Mouse (Mus musculus) cerebellum, adult 11-12 months (tissue): ENCODE data around the gene 1190002N15Rik.

Source experiments
- DNase-seq: peaks from one replicate; pipeline ENCODE4 v3.0.0; 2022

Gene 1190002N15Rik

DNA sequence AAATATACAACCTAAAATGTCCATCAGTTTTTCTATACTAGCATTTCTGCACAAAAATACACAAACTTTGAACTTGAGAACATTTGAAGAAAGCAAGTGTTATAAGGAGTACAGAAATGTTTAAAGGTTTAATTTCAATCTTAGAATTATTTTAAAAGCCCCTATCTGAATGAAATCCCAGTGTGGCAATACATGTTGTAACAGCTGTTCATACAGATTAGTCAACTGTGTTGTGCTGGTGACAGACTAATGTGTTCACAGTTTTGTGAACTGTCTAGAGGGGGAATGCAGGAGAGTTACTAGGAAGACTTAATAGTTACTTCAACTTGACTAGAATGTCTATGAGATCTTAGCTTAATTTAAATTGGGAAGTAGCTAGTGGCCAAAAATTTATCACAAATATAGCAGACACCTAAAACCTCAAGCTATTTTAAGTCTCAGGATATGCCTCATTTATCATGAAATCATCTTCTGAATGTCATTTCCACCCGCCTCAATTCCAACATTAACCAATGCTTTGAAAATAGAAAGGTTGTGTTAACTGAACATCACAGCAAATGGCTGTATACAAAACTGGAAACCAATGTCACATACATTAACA is 8.6 kb downstream of the 1190002N15Rik start:
- DNase-seq = no peak

GRCm38 (mm10) chr9:94526473-94526872 is 11.4 kb downstream of the 1190002N15Rik start:
- no peak for DNase-seq

GRCm38 (mm10) chr9:94512246-94512645 is 25.6 kb downstream of the 1190002N15Rik start:
- DNase-seq = no peak

- no peak for DNase-seq
Measured at GRCm38 (mm10) chr9:94511139-94511538, 26.7 kb downstream of the 1190002N15Rik start.

GRCm38 (mm10) chr9:94506980-94507379 is 30.9 kb downstream of the 1190002N15Rik start:
- DNase-seq = no peak

DNA sequence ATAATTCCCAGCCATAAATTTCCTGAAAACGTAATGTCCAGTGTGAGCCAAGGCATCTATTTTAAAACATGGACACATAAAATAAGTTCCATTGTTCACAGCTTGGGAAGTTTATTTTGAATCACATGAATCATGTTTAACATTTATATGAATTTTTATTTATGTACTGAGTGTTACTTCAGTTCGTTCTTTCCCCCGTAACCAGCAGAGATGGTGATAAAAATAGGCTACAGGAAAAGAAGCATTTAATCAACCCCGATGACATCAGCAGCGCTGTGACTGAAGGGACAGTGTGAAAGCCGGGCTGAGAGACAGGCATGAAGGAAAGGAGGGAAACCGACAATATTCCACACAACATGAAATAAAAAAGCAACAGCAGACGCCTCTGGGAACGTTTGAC is 46.4 kb downstream of the 1190002N15Rik start:
- DNase-seq = no peak

GRCm38 (mm10) chr9:94487976-94488375 is 49.9 kb downstream of the 1190002N15Rik start:
- no peak for DNase-seq

DNA sequence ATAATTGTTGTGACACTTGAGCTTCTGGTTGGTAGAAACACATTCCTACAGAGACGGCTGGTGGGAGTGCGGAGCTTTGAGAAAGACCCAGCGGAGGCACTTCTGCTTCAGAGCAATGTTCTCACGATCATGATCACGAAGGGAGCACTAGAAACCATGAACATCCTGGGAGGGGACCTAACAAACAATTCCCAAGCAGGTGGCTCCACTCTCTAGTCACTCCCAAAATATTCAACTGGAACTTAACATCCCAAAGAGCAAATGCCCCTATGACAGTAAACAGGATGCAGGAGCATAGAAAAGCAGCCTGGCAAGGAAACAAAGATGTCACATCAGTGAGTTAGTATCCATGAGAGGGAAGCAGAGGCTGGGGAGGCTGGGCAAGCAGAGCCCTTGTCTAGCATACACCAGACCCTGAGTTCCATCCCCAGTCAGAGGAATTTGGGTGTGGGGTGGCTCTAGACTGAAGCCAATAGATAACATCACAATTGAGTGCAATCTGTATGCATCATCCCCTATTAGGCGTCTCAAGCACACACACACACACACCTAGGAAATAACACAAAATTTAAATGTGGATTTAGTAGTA is 54.5 kb downstream of the 1190002N15Rik start:
- no peak for DNase-seq

- peak; percentile 78 for DNase-seq
Measured at GRCm38 (mm10) chr9:94482215-94482975, 55.5 kb downstream of the 1190002N15Rik start.

DNA sequence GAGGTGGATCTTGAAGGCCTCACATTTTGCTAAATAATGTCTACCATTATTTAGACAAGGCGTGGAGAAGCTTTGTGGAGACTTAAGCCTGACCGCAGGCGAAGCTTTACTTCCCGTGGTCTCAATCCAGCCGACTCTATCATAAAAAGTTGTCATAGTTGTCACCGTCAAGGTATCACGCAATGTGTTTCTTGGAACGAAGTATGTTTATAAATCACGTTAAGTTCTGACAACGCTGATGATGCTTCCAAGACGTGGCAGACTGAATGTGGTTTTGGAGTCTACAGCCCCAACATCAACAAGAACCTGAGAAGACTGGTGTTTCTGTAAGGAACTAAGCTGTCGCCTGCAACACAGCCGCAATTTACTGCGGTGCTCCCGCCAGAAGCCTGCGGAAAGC is 56.8 kb downstream of the 1190002N15Rik start:
- DNase-seq = no peak

GRCm38 (mm10) chr9:94479382-94479781 is 58.5 kb downstream of the 1190002N15Rik start:
- no peak for DNase-seq

GRCm38 (mm10) chr9:94478954-94479353 is 58.9 kb downstream of the 1190002N15Rik start:
- DNase-seq = no peak

DNA sequence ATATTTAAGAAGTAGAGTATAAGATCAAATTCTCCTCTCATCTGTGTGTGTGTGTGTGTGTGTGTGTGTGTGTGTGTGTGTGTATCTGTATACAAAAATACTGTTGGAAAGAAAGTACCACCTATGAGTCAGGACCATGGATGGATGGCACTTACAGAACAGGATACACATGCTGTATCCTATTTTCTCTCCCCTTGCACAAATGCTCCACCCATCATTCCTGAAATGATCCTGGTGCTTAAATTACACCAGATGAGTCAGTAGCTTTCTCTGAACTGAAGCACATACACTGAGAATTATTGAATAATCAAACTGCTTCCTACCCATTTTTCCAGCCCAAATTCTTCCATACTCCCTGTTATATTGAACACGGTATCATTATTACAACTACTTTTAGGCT is 61.9 kb downstream of the 1190002N15Rik start:
- DNase-seq = no peak

DNA sequence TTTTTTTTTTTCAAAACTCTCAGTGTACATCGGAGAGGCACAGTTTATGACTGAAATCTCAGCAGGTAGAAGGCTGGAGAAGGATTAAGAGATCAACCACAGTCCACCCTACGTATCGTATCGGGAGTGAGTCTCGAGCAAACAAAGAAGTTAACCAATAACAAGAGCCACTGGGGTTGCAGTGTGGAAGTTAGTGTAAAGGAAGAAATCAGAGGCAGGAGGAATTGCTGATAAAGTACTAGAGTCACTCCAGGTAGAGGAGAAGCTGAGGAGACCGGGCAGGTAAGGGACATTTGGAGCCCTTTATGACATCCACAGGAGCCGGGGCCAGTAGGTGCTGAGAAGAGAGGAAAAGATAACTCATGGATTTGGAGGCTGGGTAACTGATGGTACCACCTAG is 64.0 kb downstream of the 1190002N15Rik start:
- no peak for DNase-seq

DNA sequence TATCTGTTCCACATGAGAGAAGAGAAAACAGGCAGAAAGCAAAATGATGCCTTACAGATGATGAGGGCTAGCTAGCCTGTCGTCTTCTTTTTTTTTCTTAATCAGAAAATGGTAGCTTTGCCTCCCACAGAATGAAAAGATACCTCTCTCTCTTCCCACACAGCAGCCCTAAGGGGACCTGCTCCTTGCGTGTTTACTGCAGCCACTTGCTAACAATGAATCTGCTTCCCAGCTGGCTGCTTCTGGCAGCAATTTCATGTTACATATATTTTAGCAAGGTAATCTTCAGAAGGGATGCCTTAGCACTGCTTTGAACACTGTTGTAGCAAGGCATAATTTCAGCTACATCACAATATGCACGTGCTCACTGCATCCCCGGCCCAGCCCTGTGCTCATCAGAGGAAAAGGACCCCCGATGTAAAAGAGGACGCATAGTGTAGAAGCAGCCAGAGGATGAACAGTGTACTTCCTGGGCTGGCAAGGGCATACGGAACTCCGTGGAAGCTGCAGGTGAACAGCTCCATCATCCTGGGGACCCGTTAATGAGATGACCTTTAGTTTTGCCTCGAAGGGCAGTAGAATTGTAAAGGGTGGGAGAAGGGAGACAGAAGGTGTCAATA is 64.8 kb downstream of the 1190002N15Rik start:
- no peak for DNase-seq

DNA sequence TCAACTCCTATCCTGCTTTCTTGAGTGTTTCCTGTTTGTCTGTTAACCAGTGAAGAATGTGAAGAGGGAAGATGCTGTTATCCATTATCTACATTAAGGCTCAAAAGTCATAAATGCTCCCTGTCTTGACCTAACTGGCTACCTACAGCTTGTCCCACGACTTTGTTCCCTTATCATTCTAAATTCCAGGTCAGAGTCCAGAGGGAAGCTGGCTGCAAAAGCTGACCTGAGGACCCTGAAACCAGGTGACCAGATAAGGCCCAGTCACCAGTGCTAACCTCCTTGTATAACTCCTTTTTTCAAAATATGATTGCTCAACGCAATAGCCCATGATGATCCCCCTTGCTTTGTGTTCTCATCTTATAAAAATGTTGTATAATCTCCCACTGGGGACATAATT is 66.4 kb downstream of the 1190002N15Rik start:
- no peak for DNase-seq
